Mouse (Mus musculus) gastrocnemius, adult 2 months (tissue): Measurements from ENCODE around the gene Ccna2. TPM values are rescaled to one million over a fixed set of nuclear protein-coding genes. Genes with fewer than 3 reads are reported as not detected.

Source experiments
- DNase-seq: peaks from one replicate; pipeline ENCODE4 v3.0.0; 2022
- H3K27ac ChIP-seq: fragments of 200-600 bp; 2 replicates; pipeline ENCODE4 v1.8.1; 2022; ENCODE audit warnings: mild to moderate bottlenecking
- H3K4me3 ChIP-seq: fragments of 200-600 bp; 2 replicates; pipeline ENCODE4 v1.8.1; 2022; ENCODE audit warnings: mild to moderate bottlenecking, moderate library complexity
- CTCF ChIP-seq: fragments of 200-600 bp; IDR thresholded peaks from 2 replicates; pipeline ENCODE4 v1.8.1; 2022; ENCODE audit warnings: antibody characterized with exemption, mild to moderate bottlenecking, moderate library complexity
- intact Hi-C: fragments of 180-260 bp; cut with DNase I; formaldehyde crosslinking; loops from one replicate; pipeline ENCODE4 v1.15.1; 2025
- total RNA-seq, 2 experiments: library from RNA; stranded (reverse); gene quantifications; 2 replicates each; pipeline ENCODE4 v1.2.3; 2021

Ccna2 gene
- total RNA-seq, 2 experiments from 2014 or later, result 0.13 to 0.14 TPM

- no peak overlapping the region for H3K4me3 ChIP-seq
- H3K27ac ChIP-seq, result no peak overlapping the region
- no peak for TF ChIP-seq CTCF
- intact Hi-C loops, result no loop called here
- no peak for DNase-seq
Measured at GRCm38 (mm10) chr3:36557601-36558000, 14.3 kb downstream of the Ccna2 start.

- intact Hi-C loops, result loop anchor here (1.0 to 5.0 kb wide), 2 partner anchors 19 to 55 kb away; no protein-coding TSS in a partner anchor
- Histone ChIP-seq H3K4me3 (peak within 1 kb of the TSS; percentile 73), H3K27ac (peak within 1 kb of the TSS; percentile 75)
- TF ChIP-seq CTCF, result no peak
- DNase-seq, result peak; percentile 94
Measured at GRCm38 (mm10) chr3:36552406-36553047, 19.4 kb downstream of the Ccna2 start, which contains the start of gene Exosc9. TSS of gene Exosc9 (plus strand) at chr3:36552606.

GRCm38 (mm10) chr3:36551851-36552384 is 20.0 kb downstream of the Ccna2 start:
- intact Hi-C loops, result loop anchor here (5.0 kb wide), 1 partner anchor 55 kb away; no protein-coding TSS in a partner anchor
- no peak for TF ChIP-seq CTCF
- peak overlapping the region; percentile 73 for H3K4me3 ChIP-seq
- no peak for DNase-seq
- H3K27ac ChIP-seq, result peak overlapping the region; percentile 75

- intact Hi-C loops, result loop anchor here (5.0 kb wide), 1 partner anchor 56 kb away; no protein-coding TSS in a partner anchor
- peak; percentile 59 for DNase-seq
- TF ChIP-seq CTCF, result no peak
- peak overlapping the region; percentile 73 for H3K4me3 ChIP-seq
- peak overlapping the region; percentile 0; the same call in 1 of the 2 replicates for H3K27ac ChIP-seq
Measured at GRCm38 (mm10) chr3:36551343-36551742, 20.6 kb downstream of the Ccna2 start.

GRCm38 (mm10) chr3:36544961-36545360 is 27.0 kb downstream of the Ccna2 start:
- intact Hi-C loops, result no loop called here
- no peak for DNase-seq

GRCm38 (mm10) chr3:36541399-36541798 is 30.6 kb downstream of the Ccna2 start:
- no peak overlapping the region for H3K27ac ChIP-seq
- no peak overlapping the region for H3K4me3 ChIP-seq
- no peak for TF ChIP-seq CTCF
- no peak for DNase-seq
- intact Hi-C loops, result no loop called here

More at GRCm38 (mm10) chr3:36544961-36545360, 27.0 kb downstream of the Ccna2 start:
- no peak overlapping the region for H3K4me3 ChIP-seq
- H3K27ac ChIP-seq, result no peak overlapping the region
- no peak for TF ChIP-seq CTCF

GRCm38 (mm10) chr3:36540756-36541155 is 31.2 kb downstream of the Ccna2 start:
- no peak for TF ChIP-seq CTCF
- DNase-seq, result peak; percentile 21
- H3K27ac ChIP-seq, result no peak overlapping the region
- no peak overlapping the region for H3K4me3 ChIP-seq
- intact Hi-C loops, result no loop called here

- intact Hi-C loops, result no loop called here
- Histone ChIP-seq H3K27ac (no peak overlapping the region), H3K4me3 (no peak overlapping the region)
- no peak for DNase-seq
- no peak for TF ChIP-seq CTCF
Measured at GRCm38 (mm10) chr3:36537701-36538470, 34.1 kb downstream of the Ccna2 start.

GRCm38 (mm10) chr3:36536041-36536440 is 35.9 kb downstream of the Ccna2 start:
- intact Hi-C loops, result no loop called here
- no peak for DNase-seq
- H3K4me3 ChIP-seq, result peak overlapping the region; percentile 26; the same call in 1 of the 2 replicates
- H3K27ac ChIP-seq, result no peak overlapping the region
- no peak for TF ChIP-seq CTCF

GRCm38 (mm10) chr3:36533201-36533672 is 38.7 kb downstream of the Ccna2 start:
- intact Hi-C loops, result no loop called here

GRCm38 (mm10) chr3:36532738-36533137 is 39.2 kb downstream of the Ccna2 start:
- intact Hi-C loops, result no loop called here
- H3K27ac ChIP-seq, result no peak overlapping the region
- no peak for TF ChIP-seq CTCF
- no peak overlapping the region for H3K4me3 ChIP-seq
- DNase-seq, result no peak

More at GRCm38 (mm10) chr3:36533201-36533672, 38.7 kb downstream of the Ccna2 start:
- Histone ChIP-seq H3K4me3 (no peak overlapping the region), H3K27ac (no peak overlapping the region)
- no peak for TF ChIP-seq CTCF
- DNase-seq, result no peak

- no peak for DNase-seq
- intact Hi-C loops, result no loop called here
- peak overlapping the region; percentile 60 for H3K4me3 ChIP-seq
- H3K27ac ChIP-seq, result no peak overlapping the region
- no peak for TF ChIP-seq CTCF
Measured at GRCm38 (mm10) chr3:36531979-36532542, 39.9 kb downstream of the Ccna2 start.
